Mouse (Mus musculus): ENCODE data around the gene Map3k15. TPM values are rescaled to one million over a fixed set of nuclear protein-coding genes. Genes with fewer than 3 reads are reported as not detected.

The Map3k15 gene
- polyA plus RNA-seq, 1 experiment from 2014 or later: 0.32 TPM

DNA sequence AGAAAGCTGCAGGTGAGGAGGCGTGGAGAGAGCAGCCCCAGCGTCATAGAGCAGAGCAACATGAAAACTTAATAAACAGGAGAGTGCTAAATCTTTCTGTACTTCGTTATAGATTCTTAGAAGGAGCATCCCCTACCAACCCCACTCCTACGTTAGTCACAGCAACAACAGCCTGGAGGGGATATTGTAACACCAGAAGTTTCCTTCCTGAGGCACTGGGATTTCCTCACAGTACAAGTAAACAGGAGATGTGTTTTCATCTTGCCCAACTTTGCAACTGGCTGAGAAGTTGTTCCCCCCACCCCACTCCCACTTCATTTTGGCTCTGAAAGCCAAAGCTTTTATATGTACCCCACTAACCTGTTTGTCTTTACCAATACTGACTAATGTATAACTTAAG lies 119.6 kb downstream of the Map3k15 start:
- Histone ChIP-seq H3K27me3 (ENCODE audit: control insufficient read depth, insufficient read depth, low read length) (no peaks in the 10 kb centered on the region), H3K36me3 (ENCODE audit: control insufficient read depth, insufficient read depth, low read length) (no peaks in the 10 kb centered on the region), H3K4me3 (ENCODE audit: low read depth, low read length) (no peak overlapping the region), H3K4me2 (replicated peaks; ENCODE audit: low read depth, low read length) (no peak overlapping the region), H3K9me3 (ENCODE audit: control insufficient read depth, low read length) (no peaks in the 10 kb centered on the region), H3K27ac (ENCODE audit: low read depth, low read length) (no peak overlapping the region), H3K9ac (ENCODE audit: low read depth, low read length) (no peak overlapping the region), H3K4me1 (replicated peaks; ENCODE audit: control insufficient read depth, insufficient read depth, low read length) (no peaks in the 10 kb centered on the region)
- ATAC-seq (ENCODE audit: low FRiP score) (no peak), DNase-seq (ENCODE audit: low spot score) (no peak)
- 68% methylated on average over 4 of the region's 4 CpGs for WGBS

DNA sequence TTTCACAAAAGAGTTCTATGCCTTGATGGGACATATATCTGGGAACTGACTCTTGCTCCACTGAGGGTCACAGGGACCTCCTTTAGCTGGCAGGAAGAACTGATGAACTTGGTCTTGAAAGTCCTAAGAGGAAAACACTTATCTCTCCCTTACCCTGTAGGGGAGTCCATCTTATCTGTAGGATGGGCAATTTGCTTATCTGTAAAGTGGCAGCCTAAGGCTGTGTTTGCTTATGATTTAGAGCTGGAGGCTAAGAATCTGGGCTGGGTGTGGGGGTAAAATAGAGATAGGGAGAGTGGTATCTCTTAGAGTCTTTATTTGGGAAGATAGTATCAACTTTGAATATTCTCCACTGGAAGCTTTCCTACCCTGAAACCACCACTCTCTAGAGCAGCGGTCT lies 125.5 kb downstream of the Map3k15 start:
- H3K27me3 ChIP-seq (ENCODE audit: control insufficient read depth, insufficient read depth, low read length): no peaks in the 10 kb centered on the region
- WGBS: 100% methylated on average over 1 of the region's 1 CpGs
- DNase-seq (ENCODE audit: low spot score) (no peak), ATAC-seq (ENCODE audit: low FRiP score) (no peak)
- no peak overlapping the region for H3K9ac ChIP-seq (ENCODE audit: low read depth, low read length)
- H3K27ac ChIP-seq (ENCODE audit: low read depth, low read length): no peak overlapping the region
- H3K9me3 ChIP-seq (ENCODE audit: control insufficient read depth, low read length): no peaks in the 10 kb centered on the region
- H3K36me3 ChIP-seq (ENCODE audit: control insufficient read depth, insufficient read depth, low read length): no peaks in the 10 kb centered on the region
- no peak overlapping the region for H3K4me3 ChIP-seq (ENCODE audit: low read depth, low read length)
- H3K4me2 ChIP-seq (replicated peaks; ENCODE audit: low read depth, low read length): no peak overlapping the region
- no peaks in the 10 kb centered on the region for H3K4me1 ChIP-seq (replicated peaks; ENCODE audit: control insufficient read depth, insufficient read depth, low read length)

DNA sequence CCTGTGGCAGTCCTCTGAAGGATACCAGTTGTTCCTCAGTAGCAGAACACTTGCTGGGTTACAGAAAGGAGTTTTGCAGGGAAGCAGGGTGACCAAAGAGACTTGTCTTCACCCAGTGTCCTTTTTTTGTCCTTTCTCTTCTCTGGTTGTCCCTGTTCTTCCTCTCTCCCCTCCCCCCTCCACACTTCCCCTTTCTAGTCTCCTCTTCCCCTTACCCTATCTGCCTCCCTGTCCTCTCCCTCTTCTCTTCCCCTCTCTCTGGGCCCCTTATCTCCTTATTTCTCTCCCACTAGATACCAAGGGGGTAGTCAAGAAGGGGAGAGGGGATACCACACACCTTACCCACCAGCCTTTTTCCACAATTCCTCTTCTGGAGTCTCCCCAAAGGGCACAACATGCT lies 127.8 kb downstream of the Map3k15 start:
- no peaks in the 10 kb centered on the region for H3K36me3 ChIP-seq (ENCODE audit: control insufficient read depth, insufficient read depth, low read length)
- no peaks in the 10 kb centered on the region for H3K27me3 ChIP-seq (ENCODE audit: control insufficient read depth, insufficient read depth, low read length)
- no peak overlapping the region for H3K27ac ChIP-seq (ENCODE audit: low read depth, low read length)
- H3K9me3 ChIP-seq (ENCODE audit: control insufficient read depth, low read length): no peaks in the 10 kb centered on the region
- no peak overlapping the region for H3K9ac ChIP-seq (ENCODE audit: low read depth, low read length)
- no peak for DNase-seq (ENCODE audit: low spot score)
- no peaks in the 10 kb centered on the region for H3K4me1 ChIP-seq (replicated peaks; ENCODE audit: control insufficient read depth, insufficient read depth, low read length)
- no peak overlapping the region for H3K4me2 ChIP-seq (replicated peaks; ENCODE audit: low read depth, low read length)
- no peak overlapping the region for H3K4me3 ChIP-seq (ENCODE audit: low read depth, low read length)
- ATAC-seq (ENCODE audit: low FRiP score): no peak

- ATAC-seq (ENCODE audit: low FRiP score) (peak; percentile 27; the same call in 1 of the 2 replicates), DNase-seq (ENCODE audit: low spot score) (peak; percentile 62)
- Histone ChIP-seq H3K4me1 (replicated peaks; ENCODE audit: control insufficient read depth, insufficient read depth, low read length) (no peaks in the 10 kb centered on the region), H3K27me3 (ENCODE audit: control insufficient read depth, insufficient read depth, low read length) (no peaks in the 10 kb centered on the region), H3K36me3 (ENCODE audit: control insufficient read depth, insufficient read depth, low read length) (no peaks in the 10 kb centered on the region), H3K4me2 (replicated peaks; ENCODE audit: low read depth, low read length) (no peak overlapping the region), H3K27ac (ENCODE audit: low read depth, low read length) (no peak overlapping the region), H3K9ac (ENCODE audit: low read depth, low read length) (no peak overlapping the region), H3K4me3 (ENCODE audit: low read depth, low read length) (no peak overlapping the region), H3K9me3 (ENCODE audit: control insufficient read depth, low read length) (no peaks in the 10 kb centered on the region)
- WGBS: 70% methylated on average over 3 of the region's 3 CpGs
These were observed 128.4 kb downstream of the Map3k15 start for GRCm38 (mm10) chrX:160116658-160117057.

DNA sequence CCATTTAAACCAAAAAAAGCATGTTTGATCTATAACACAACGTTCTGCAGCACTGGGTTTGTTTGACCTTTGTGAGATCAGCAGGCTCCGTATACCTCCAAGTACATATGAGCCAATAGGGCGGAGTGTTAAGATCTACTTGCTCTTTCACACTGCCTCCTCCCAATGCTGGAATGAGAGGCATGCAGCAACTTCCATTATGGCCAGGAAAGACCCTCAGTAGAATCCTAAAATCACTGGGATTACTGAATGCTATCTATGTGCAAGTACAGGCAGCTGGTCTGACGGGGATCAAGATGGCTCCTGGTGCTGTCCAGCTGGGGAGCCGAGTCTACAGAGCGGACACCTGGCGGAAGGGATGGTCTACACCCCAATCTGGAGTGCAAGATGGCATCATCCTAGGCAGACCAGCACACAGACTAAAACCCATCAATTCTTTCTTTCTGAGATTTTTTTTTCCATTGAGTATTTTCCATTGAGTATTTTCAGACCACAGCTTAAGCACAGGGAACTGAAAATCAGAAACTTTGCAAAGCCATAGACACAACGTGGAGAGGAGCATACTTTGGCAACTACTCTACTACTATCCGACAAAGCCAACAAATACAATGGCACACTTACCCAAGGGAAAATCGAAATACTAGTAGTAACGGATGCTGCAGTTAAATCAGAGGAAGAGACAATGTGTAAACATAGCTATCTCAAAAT lies 146.1 kb downstream of the Map3k15 start:
- peaks cover 2% of the 10 kb centered on the region; the same call in 1 of the 2 replicates for H3K27me3 ChIP-seq (ENCODE audit: control insufficient read depth, insufficient read depth, low read length)
- no peak for ATAC-seq (ENCODE audit: low FRiP score)
- no peak overlapping the region for H3K4me2 ChIP-seq (replicated peaks; ENCODE audit: low read depth, low read length)
- H3K27ac ChIP-seq (ENCODE audit: low read depth, low read length): no peak overlapping the region
- H3K9ac ChIP-seq (ENCODE audit: low read depth, low read length): no peak overlapping the region
- WGBS: 87% methylated on average over 11 of the region's 11 CpGs
- H3K4me3 ChIP-seq (ENCODE audit: low read depth, low read length): no peak overlapping the region
- no peaks in the 10 kb centered on the region for H3K4me1 ChIP-seq (replicated peaks; ENCODE audit: control insufficient read depth, insufficient read depth, low read length)
- no peak for DNase-seq (ENCODE audit: low spot score)
- H3K9me3 ChIP-seq (ENCODE audit: control insufficient read depth, low read length): no peaks in the 10 kb centered on the region
- H3K36me3 ChIP-seq (ENCODE audit: control insufficient read depth, insufficient read depth, low read length): no peaks in the 10 kb centered on the region

- Histone ChIP-seq H3K4me2 (replicated peaks; ENCODE audit: low read depth, low read length) (peak overlapping the region; percentile 23; the same call in 1 of the 2 replicates), H3K9ac (ENCODE audit: low read depth, low read length) (no peak overlapping the region), H3K4me1 (replicated peaks; ENCODE audit: control insufficient read depth, insufficient read depth, low read length) (no peaks in the 10 kb centered on the region), H3K36me3 (ENCODE audit: control insufficient read depth, insufficient read depth, low read length) (no peaks in the 10 kb centered on the region), H3K9me3 (ENCODE audit: control insufficient read depth, low read length) (no peaks in the 10 kb centered on the region), H3K27ac (ENCODE audit: low read depth, low read length) (no peak overlapping the region), H3K4me3 (ENCODE audit: low read depth, low read length) (no peak overlapping the region), H3K27me3 (ENCODE audit: control insufficient read depth, insufficient read depth, low read length) (peaks cover 2% of the 10 kb centered on the region; the same call in 1 of the 2 replicates)
- ATAC-seq (ENCODE audit: low FRiP score) (no peak), DNase-seq (ENCODE audit: low spot score) (peak; percentile 5)
- WGBS: 26% methylated on average over 6 of the region's 6 CpGs
These were observed 147.5 kb downstream of the Map3k15 start for GRCm38 (mm10) chrX:160135719-160136118.

DNA sequence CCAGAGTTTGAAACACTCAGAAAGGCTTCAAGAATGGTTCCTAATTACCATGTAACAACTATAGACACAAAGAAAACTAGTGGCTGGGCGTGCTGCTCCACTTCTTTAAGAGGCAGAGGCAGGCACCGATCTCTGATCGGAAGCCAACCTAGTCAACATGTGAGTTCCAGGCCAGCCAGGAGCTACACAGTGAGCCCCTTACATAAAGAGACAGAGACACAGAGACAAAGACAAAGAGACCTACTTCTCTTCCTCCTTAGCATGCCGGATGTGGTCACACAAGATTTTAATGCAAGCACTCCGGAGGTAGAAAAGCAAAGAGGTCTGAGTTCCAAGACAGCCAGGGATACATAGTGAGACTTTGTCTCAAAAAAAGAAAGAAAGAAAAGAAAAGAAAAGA lies 147.9 kb downstream of the Map3k15 start:
- peak; percentile 4 for DNase-seq (ENCODE audit: low spot score)
- Histone ChIP-seq H3K4me1 (replicated peaks; ENCODE audit: control insufficient read depth, insufficient read depth, low read length) (no peaks in the 10 kb centered on the region), H3K4me2 (replicated peaks; ENCODE audit: low read depth, low read length) (no peak overlapping the region), H3K36me3 (ENCODE audit: control insufficient read depth, insufficient read depth, low read length) (no peaks in the 10 kb centered on the region), H3K27me3 (ENCODE audit: control insufficient read depth, insufficient read depth, low read length) (peaks cover 2% of the 10 kb centered on the region; the same call in 1 of the 2 replicates), H3K9ac (ENCODE audit: low read depth, low read length) (no peak overlapping the region), H3K27ac (ENCODE audit: low read depth, low read length) (no peak overlapping the region), H3K4me3 (ENCODE audit: low read depth, low read length) (no peak overlapping the region), H3K9me3 (ENCODE audit: control insufficient read depth, low read length) (no peaks in the 10 kb centered on the region)
- ATAC-seq (ENCODE audit: low FRiP score): no peak
- WGBS: 30% methylated on average over 5 of the region's 5 CpGs

DNA sequence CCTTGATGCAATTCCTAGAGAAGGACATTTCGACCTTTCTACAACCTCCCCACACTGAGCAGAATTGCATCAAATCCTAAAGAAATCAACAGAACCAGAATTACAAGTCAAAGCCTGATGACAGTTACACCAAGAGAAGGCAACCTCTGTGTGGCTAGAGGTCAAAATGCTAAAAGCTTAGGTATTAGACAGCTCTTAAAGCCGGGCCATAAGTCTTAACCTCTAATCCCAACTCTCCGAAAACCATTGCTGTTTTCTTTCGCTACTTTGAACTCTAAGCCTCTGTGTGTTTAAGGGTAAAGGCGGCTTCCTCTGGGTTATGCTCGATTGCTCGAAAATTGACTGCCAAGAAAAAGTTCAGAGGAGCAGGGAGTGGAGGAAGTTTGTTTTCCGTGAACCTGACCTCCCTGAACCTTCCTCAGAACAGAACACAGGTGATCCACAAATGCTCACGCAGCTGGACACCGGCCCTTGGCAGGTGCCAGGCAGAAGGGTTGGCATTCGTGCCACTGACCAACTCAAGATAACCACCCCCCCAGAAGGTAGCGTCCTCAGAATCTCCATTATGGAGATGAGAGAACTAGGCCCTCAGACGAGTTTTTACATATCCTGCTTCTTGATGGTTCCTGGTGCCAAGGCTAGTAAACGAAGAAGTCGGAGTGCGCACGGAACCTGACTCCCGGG lies 149.1 kb downstream of the Map3k15 start:
- Histone ChIP-seq H3K4me2 (replicated peaks; ENCODE audit: low read depth, low read length) (peak overlapping the region; percentile 61), H3K27me3 (ENCODE audit: control insufficient read depth, insufficient read depth, low read length) (peaks cover 2% of the 10 kb centered on the region; the same call in 1 of the 2 replicates), H3K9me3 (ENCODE audit: control insufficient read depth, low read length) (no peaks in the 10 kb centered on the region), H3K9ac (ENCODE audit: low read depth, low read length) (peak overlapping the region; percentile 69), H3K4me3 (ENCODE audit: low read depth, low read length) (peak overlapping the region; percentile 62), H3K4me1 (replicated peaks; ENCODE audit: control insufficient read depth, insufficient read depth, low read length) (no peaks in the 10 kb centered on the region), H3K36me3 (ENCODE audit: control insufficient read depth, insufficient read depth, low read length) (no peaks in the 10 kb centered on the region), H3K27ac (ENCODE audit: low read depth, low read length) (peak overlapping the region; percentile 79; the same call in 1 of the 2 replicates)
- DNase-seq (ENCODE audit: low spot score): no peak
- ATAC-seq (ENCODE audit: low FRiP score): peak; percentile 6; the same call in 1 of the 2 replicates
- 30% methylated on average over 18 of the region's 18 CpGs for WGBS
